ENCODE assay signal across 13 mouse cellular contexts in genomic region chr6:51849561-51849960, GRCm38 (mm10).
DNase-seq lines count a peak whose midpoint lies in the region; ATAC-seq and TF ChIP-seq lines count a peak whose summit lies in the region.
"Had no signal": no experiment of that assay in that cellular context is flagged by ENCODE, and none has a peak within 500 bp of the region (broad histone marks: within the 10 kb centered on the region; RNA-seq: fewer than 3 reads in every experiment).

No protein-coding gene starts in this region.

- no peak overlapping the region for H3K27ac ChIP-seq in heart, adult 2 months
- peak overlapping the region; percentile 86 for H3K27ac ChIP-seq in forebrain, embryonic 12.5 days
- H3K27ac ChIP-seq in midbrain, embryonic 11.5 days (ENCODE audit: low read depth, low read length) = peak overlapping the region; percentile 74
- H3K27ac ChIP-seq in lung, postnatal 0 days (ENCODE audit: low read length) = no peak overlapping the region
- H3K27ac ChIP-seq: limb, embryonic 13.5 days had no signal

- peak; percentile 33; the same call in 1 of the 2 replicates for ATAC-seq in cerebellum, adult (ENCODE audit: insufficient number of reproducible peaks, low FRiP score, low TSS enrichment)
- ATAC-seq in forebrain, embryonic 12.5 days (ENCODE audit: low FRiP score) = peak; percentile 80
- peak; percentile 83 for ATAC-seq in midbrain, embryonic 11.5 days (ENCODE audit: low FRiP score)
- no peak for ATAC-seq in lung, postnatal 0 days
- ATAC-seq: Patski had no signal

- intact Hi-C loops in heart, adult 2 months (cut with DNase I) = no loop called here
- intact Hi-C loops in gastrocnemius, postnatal 36 days (cut with DNase I) = no loop called here

- DNase-seq in heart, adult 11 months = peak; percentile 46
- no peak for DNase-seq in heart, adult 2 months
- DNase-seq in midbrain, embryonic 11.5 days (ENCODE audit: low spot score, missing footprints) = peak; percentile 92
- no peak for DNase-seq in gastrocnemius, postnatal 36 days
- no peak for DNase-seq in lung, postnatal 0 days (ENCODE audit: low spot score)
- DNase-seq in gastrocnemius, postnatal 4 days (ENCODE audit: low spot score in 2 of 2) = no peak
- DNase-seq: kidney, adult 8-10 months had no signal

- TF ChIP-seq EP300 in heart, adult 2 months (IDR thresholded peaks at IDR 0.05; ENCODE audit: insufficient read depth, low read depth, low read length) = no peak
- TF ChIP-seq EP300 in lung, postnatal 0 days (IDR thresholded peaks at IDR 0.05) = no peak

- H3K4me2 ChIP-seq in forebrain, embryonic 12.5 days = peak overlapping the region; percentile 46
- H3K4me2 ChIP-seq in midbrain, embryonic 11.5 days = peak overlapping the region; percentile 29; the same call in 1 of the 2 replicates
- no peak overlapping the region for H3K4me2 ChIP-seq in lung, postnatal 0 days (replicated peaks; ENCODE audit: low read depth, low read length)

- WGBS in heart, adult 2 months = 88% methylated on average over 10 of the region's 10 CpGs
- 12% methylated on average over 10 of the region's 10 CpGs for WGBS in forebrain, embryonic 12.5 days
- WGBS in midbrain, embryonic 11.5 days = 24% methylated on average over 10 of the region's 10 CpGs
- 64% methylated on average over 10 of the region's 10 CpGs for WGBS in lung, postnatal 0 days

- no peak overlapping the region for H3K4me3 ChIP-seq in heart, adult 2 months
- H3K4me3 ChIP-seq in forebrain, embryonic 12.5 days (replicated peaks) = 0 out of 2 replicates have a peak overlapping the region, but pooled peaks have one; percentile 0
- no peak overlapping the region for H3K4me3 ChIP-seq in midbrain, embryonic 11.5 days (ENCODE audit: low read depth, low read length)
- H3K4me3 ChIP-seq in lung, postnatal 0 days (ENCODE audit: low read depth, low read length) = no peak overlapping the region
- H3K4me3 ChIP-seq: erythroblast, embryonic 14.5 days had no signal

- TF ChIP-seq CTCF in heart, adult 2 months (IDR thresholded peaks at IDR 0.05) = no peak
- TF ChIP-seq CTCF in lung, postnatal 0 days (IDR thresholded peaks at IDR 0.05) = no peak

- H3K27me3 ChIP-seq in heart, adult 2 months (ENCODE audit: control insufficient read depth, insufficient read depth, low read length) = no peaks in the 10 kb centered on the region
- peaks cover 32% of the 10 kb centered on the region for H3K27me3 ChIP-seq in forebrain, embryonic 12.5 days
- no peaks in the 10 kb centered on the region; the same call in 1 of the 2 replicates for H3K27me3 ChIP-seq in midbrain, embryonic 11.5 days (ENCODE audit: control insufficient read depth, insufficient read depth, low read length)
- H3K27me3 ChIP-seq in lung, postnatal 0 days (replicated peaks; ENCODE audit: insufficient read depth, low read length) = peaks cover 4% of the 10 kb centered on the region; the same call in 1 of the 2 replicates
- H3K27me3 ChIP-seq: Patski had no signal

- TF ChIP-seq POLR2A in heart, adult 2 months (IDR thresholded peaks at IDR 0.05; ENCODE audit: insufficient read depth, low read depth, low read length) = no peak

- H3K9me3 ChIP-seq in forebrain, embryonic 12.5 days = no peaks in the 10 kb centered on the region
- no peaks in the 10 kb centered on the region for H3K9me3 ChIP-seq in midbrain, embryonic 11.5 days (ENCODE audit: control insufficient read depth, low read length)
- no peaks in the 10 kb centered on the region for H3K9me3 ChIP-seq in lung, postnatal 0 days (ENCODE audit: low read length)
- H3K9me3 ChIP-seq: heart, embryonic 10.5 days; limb, embryonic 13.5 days had no signal

- H3K9ac ChIP-seq in heart, adult 2 months (ENCODE audit: low read depth, low read length) = no peak overlapping the region
- H3K9ac ChIP-seq in forebrain, embryonic 12.5 days = no peak overlapping the region
- no peak overlapping the region for H3K9ac ChIP-seq in midbrain, embryonic 11.5 days (ENCODE audit: low read length)
- H3K9ac ChIP-seq in lung, postnatal 0 days (replicated peaks; ENCODE audit: low read depth) = no peak overlapping the region
- H3K9ac ChIP-seq: limb, embryonic 13.5 days had no signal

- H3K36me3 ChIP-seq in heart, adult 2 months (ENCODE audit: control insufficient read depth, insufficient read depth, low read length) = no peaks in the 10 kb centered on the region
- H3K36me3 ChIP-seq in forebrain, embryonic 12.5 days (replicated peaks) = no peaks in the 10 kb centered on the region
- H3K36me3 ChIP-seq in midbrain, embryonic 11.5 days (ENCODE audit: control insufficient read depth, insufficient read depth, low read length) = no peaks in the 10 kb centered on the region
- no peaks in the 10 kb centered on the region for H3K36me3 ChIP-seq in lung, postnatal 0 days (ENCODE audit: insufficient read depth, low read length)
- H3K36me3 ChIP-seq: heart, embryonic 10.5 days; limb, embryonic 13.5 days had no signal

- no peaks in the 10 kb centered on the region for H3K79me2 ChIP-seq in heart, adult 2 months (replicated peaks; ENCODE audit: control insufficient read depth, insufficient read depth, low read length)

- H3K4me1 ChIP-seq in heart, adult 2 months (ENCODE audit: control insufficient read depth, insufficient read depth, low read length) = no peaks in the 10 kb centered on the region
- H3K4me1 ChIP-seq in forebrain, embryonic 12.5 days = peaks cover 49% of the 10 kb centered on the region
- peaks cover 29% of the 10 kb centered on the region for H3K4me1 ChIP-seq in midbrain, embryonic 11.5 days (ENCODE audit: control insufficient read depth, insufficient read depth, low read length)
- no peaks in the 10 kb centered on the region; the same call in 1 of the 2 replicates for H3K4me1 ChIP-seq in lung, postnatal 0 days (ENCODE audit: insufficient read depth, low read depth, low read length)

Comparison
In these comparisons a context has a peak if more than half of its experiments do, and no peak if none do; other contexts are left out.
1. DNase-seq: peak in heart, adult 11 months (single experiment) and midbrain, embryonic 11.5 days (single experiment); none in heart, adult 2 months (0 of 2), gastrocnemius, postnatal 36 days (0 of 2), lung, postnatal 0 days (single experiment) and gastrocnemius, postnatal 4 days (0 of 2).
2. H3K27ac ChIP-seq: peak in forebrain, embryonic 12.5 days (single experiment) and midbrain, embryonic 11.5 days (single experiment); none in heart, adult 2 months (single experiment) and lung, postnatal 0 days (single experiment).